Mouse (Mus musculus) embryonic facial prominence, embryonic 12.5 days (tissue): Measurements from ENCODE around the gene Olfr372. TPM values are rescaled to one million over a fixed set of nuclear protein-coding genes. Genes with fewer than 3 reads are reported as not detected.
"Not testable (repeated sequence)": the region's sequence is repeated elsewhere in the genome, so short reads cannot be mapped to it uniquely, and the experiment has no call there.

Experiments
- ATAC-seq: fragments of 200-750 bp; cut with Nextera tagmentation; 2 replicates; pipeline ENCODE4 v1.8.0; 2017; ENCODE audit not compliant: insufficient number of reproducible peaks, insufficient read depth, low FRiP score, low TSS enrichment
- H3K27ac ChIP-seq: fragments of 300-500 bp; sonication (generic); 2 replicates; pipeline ENCODE4 v1.5.1; 2016; ENCODE audit warnings: mild to moderate bottlenecking
- H3K27me3 ChIP-seq: fragments of 300-500 bp; sonication (generic); 2 replicates; pipeline ENCODE4 v1.6.1; 2016; ENCODE audit warnings: mild to moderate bottlenecking, moderate library complexity
- H3K36me3 ChIP-seq: fragments of 300-500 bp; sonication (generic); 2 replicates; pipeline ENCODE4 v1.6.1; 2016; ENCODE audit warnings: mild to moderate bottlenecking
- H3K4me1 ChIP-seq: fragments of 300-500 bp; sonication (generic); 2 replicates; pipeline ENCODE4 v1.6.1; 2016
- H3K4me2 ChIP-seq: fragments of 300-500 bp; sonication (generic); replicated peaks from 2 replicates; pipeline ENCODE4 v1.6.1; 2016; ENCODE audit warnings: mild to moderate bottlenecking, moderate library complexity
- H3K4me3 ChIP-seq: fragments of 300-500 bp; sonication (generic); 2 replicates; pipeline ENCODE4 v1.5.1; 2016; ENCODE audit warnings: mild to moderate bottlenecking
- H3K9ac ChIP-seq: fragments of 300-500 bp; sonication (generic); 2 replicates; pipeline ENCODE4 v1.6.1; 2016; ENCODE audit warnings: mild to moderate bottlenecking, moderate library complexity
- H3K9me3 ChIP-seq: fragments of 300-500 bp; sonication (generic); 2 replicates; pipeline ENCODE4 v1.6.1; 2016; ENCODE audit warnings: mild to moderate bottlenecking, moderate library complexity
- WGBS: fragments of 180-500 bp; shearing (Covaris S2); methylation state at CpG from one replicate; pipeline ENCODE4 v1.1.7; 2016; 5-methylcytosine and 5-hydroxymethylcytosine counted together
- polyA plus RNA-seq: library from polyadenylated mRNA; unstranded; fragments of >200 nt; fragmentation: Nextera tagmentation; extraction: Ambion mirVana; gene quantifications from 2 replicates; pipeline ENCODE4 v1.2.1, GENCODE M21; 2016

Olfr372 gene
- polyA plus RNA-seq, 1 experiment from 2014 or later = not detected

GRCm38 (mm10) chr8:72019816-72020215, 21.2 kb upstream of the Olfr372 start:
- H3K27ac ChIP-seq = no peak overlapping the region
- no peaks in the 10 kb centered on the region for H3K36me3 ChIP-seq
- ATAC-seq = no peak
- no peaks in the 10 kb centered on the region for H3K27me3 ChIP-seq
- H3K9ac ChIP-seq = no peak overlapping the region
- no peaks in the 10 kb centered on the region for H3K9me3 ChIP-seq
- H3K4me2 ChIP-seq = no peak overlapping the region
- 52% methylated on average over 2 of the region's 2 CpGs for WGBS
- H3K4me1 ChIP-seq = no peaks in the 10 kb centered on the region
- H3K4me3 ChIP-seq = no peak overlapping the region

- H3K36me3 ChIP-seq, H3K9me3 ChIP-seq, H3K27me3 ChIP-seq, H3K4me2 ChIP-seq, H3K4me1 ChIP-seq, ATAC-seq, H3K27ac ChIP-seq, H3K9ac ChIP-seq, H3K4me3 ChIP-seq: not testable (repeated sequence)
- whole genome bisulfite sequencing = 17% methylated on average over 4 of the region's 9 CpGs
Observed at GRCm38 (mm10) chr8:72024886-72025285, 16.1 kb upstream of the Olfr372 start.

- not testable (repeated sequence) for H3K4me2 ChIP-seq, H3K9me3 ChIP-seq, H3K4me1 ChIP-seq, H3K27ac ChIP-seq, H3K27me3 ChIP-seq, H3K4me3 ChIP-seq, H3K36me3 ChIP-seq, ATAC-seq, H3K9ac ChIP-seq
- 43% methylated on average over 4 of the region's 4 CpGs for WGBS
Observed at GRCm38 (mm10) chr8:72032926-72033325, 8.1 kb upstream of the Olfr372 start.

- no peak for ATAC-seq
- H3K4me1 ChIP-seq = no peaks in the 10 kb centered on the region
- no peak overlapping the region for H3K4me3 ChIP-seq
- H3K36me3 ChIP-seq = no peaks in the 10 kb centered on the region
- H3K9ac ChIP-seq = no peak overlapping the region
- no peaks in the 10 kb centered on the region for H3K27me3 ChIP-seq
- no peak overlapping the region for H3K4me2 ChIP-seq
- H3K27ac ChIP-seq = no peak overlapping the region
- 76% methylated on average over 1 of the region's 1 CpGs for WGBS
- no peaks in the 10 kb centered on the region for H3K9me3 ChIP-seq
Observed at GRCm38 (mm10) chr8:72042493-72042892, 1.5 kb downstream of the Olfr372 start.

GRCm38 (mm10) chr8:72054633-72055032, 13.6 kb downstream of the Olfr372 start:
- H3K9ac ChIP-seq, H3K27ac ChIP-seq, H3K4me3 ChIP-seq, H3K9me3 ChIP-seq, H3K4me2 ChIP-seq, ATAC-seq, H3K4me1 ChIP-seq, H3K36me3 ChIP-seq, H3K27me3 ChIP-seq: not testable (repeated sequence)

- 88% methylated on average over 3 of the region's 4 CpGs for whole genome bisulfite sequencing
Observed at GRCm38 (mm10) chr8:72057643-72058042, 16.6 kb downstream of the Olfr372 start.

GRCm38 (mm10) chr8:72066819-72067399, 25.9 kb downstream of the Olfr372 start:
- H3K4me1 ChIP-seq, H3K27ac ChIP-seq: not testable (repeated sequence)
- WGBS = 83% methylated on average over 1 of the region's 1 CpGs

More at GRCm38 (mm10) chr8:72057643-72058042, 16.6 kb downstream of the Olfr372 start:
- not testable (repeated sequence) for H3K36me3 ChIP-seq, ATAC-seq, H3K27ac ChIP-seq, H3K4me3 ChIP-seq, H3K4me1 ChIP-seq, H3K9me3 ChIP-seq, H3K4me2 ChIP-seq, H3K27me3 ChIP-seq, H3K9ac ChIP-seq

GRCm38 (mm10) chr8:72082877-72083276, 41.9 kb downstream of the Olfr372 start, which contains the start of gene Olfr373:
Olfr373 (plus strand) TSS chr8:72083177.
- H3K27ac ChIP-seq, H3K36me3 ChIP-seq, ATAC-seq, H3K9me3 ChIP-seq, H3K9ac ChIP-seq, H3K27me3 ChIP-seq, H3K4me3 ChIP-seq, H3K4me2 ChIP-seq, H3K4me1 ChIP-seq: not testable (repeated sequence)

More at GRCm38 (mm10) chr8:72066819-72067399, 25.9 kb downstream of the Olfr372 start:
- not testable (repeated sequence) for ATAC-seq, H3K4me2 ChIP-seq, H3K36me3 ChIP-seq, H3K27me3 ChIP-seq, H3K9ac ChIP-seq, H3K4me3 ChIP-seq, H3K9me3 ChIP-seq

GRCm38 (mm10) chr8:72084744-72085143, 43.7 kb downstream of the Olfr372 start:
- no peaks in the 10 kb centered on the region for H3K27me3 ChIP-seq
- no peaks in the 10 kb centered on the region for H3K9me3 ChIP-seq
- H3K9ac ChIP-seq = no peak overlapping the region
- no peaks in the 10 kb centered on the region for H3K4me1 ChIP-seq
- 69% methylated on average over 5 of the region's 5 CpGs for WGBS
- no peak overlapping the region for H3K27ac ChIP-seq
- no peaks in the 10 kb centered on the region for H3K36me3 ChIP-seq
- H3K4me2 ChIP-seq = no peak overlapping the region
- no peak for ATAC-seq
- H3K4me3 ChIP-seq = no peak overlapping the region

GRCm38 (mm10) chr8:72087611-72088010, 46.6 kb downstream of the Olfr372 start:
- H3K27ac ChIP-seq, H3K9ac ChIP-seq, H3K9me3 ChIP-seq, ATAC-seq, H3K27me3 ChIP-seq, H3K4me2 ChIP-seq, H3K4me1 ChIP-seq, H3K4me3 ChIP-seq, H3K36me3 ChIP-seq: not testable (repeated sequence)
- 88% methylated on average over 3 of the region's 3 CpGs for WGBS

GRCm38 (mm10) chr8:72096721-72097120, 55.7 kb downstream of the Olfr372 start:
- ATAC-seq, H3K9me3 ChIP-seq, H3K4me1 ChIP-seq, H3K9ac ChIP-seq, H3K27me3 ChIP-seq, H3K27ac ChIP-seq, H3K36me3 ChIP-seq, H3K4me3 ChIP-seq, H3K4me2 ChIP-seq: not testable (repeated sequence)

- not testable (repeated sequence) for H3K4me1 ChIP-seq, H3K9ac ChIP-seq, H3K27me3 ChIP-seq, H3K36me3 ChIP-seq, H3K4me3 ChIP-seq, H3K9me3 ChIP-seq, H3K4me2 ChIP-seq, H3K27ac ChIP-seq, ATAC-seq
- 62% methylated on average over 6 of the region's 7 CpGs for WGBS
Observed at GRCm38 (mm10) chr8:72099377-72100103, 58.5 kb downstream of the Olfr372 start.
